Mouse (Mus musculus) left cerebral cortex, adult 11 months (tissue): ENCODE results near the gene Kdm4b.
A peak's percentile ranks its signal among the peaks of the same experiment; 100 is the strongest.

ENCODE experiments used
- DNase-seq: peaks from one replicate; pipeline ENCODE4 v3.0.0; 2022; ENCODE audit warnings: low spot score

Kdm4b gene

GRCm38 (mm10) chr17:56300186-56300585 lies 25.7 kb upstream of the Kdm4b start, which contains the start of gene Arrdc5:
Gene Arrdc5 (minus strand): TSS chr17:56300286.
- DNase-seq = no peak

GRCm38 (mm10) chr17:56302363-56302996 lies 23.4 kb upstream of the Kdm4b start:
- no peak for DNase-seq

- no peak for DNase-seq
Measured at GRCm38 (mm10) chr17:56303160-56303846, 22.6 kb upstream of the Kdm4b start, which contains the start of gene Uhrf1. Gene Uhrf1 (plus strand): TSS chr17:56303321.

GRCm38 (mm10) chr17:56303847-56304586 lies 21.8 kb upstream of the Kdm4b start:
- DNase-seq = peak; percentile 82

- no peak for DNase-seq
Measured at GRCm38 (mm10) chr17:56304718-56305117, 21.1 kb upstream of the Kdm4b start.

GRCm38 (mm10) chr17:56305156-56305555 lies 20.7 kb upstream of the Kdm4b start:
- no peak for DNase-seq

GRCm38 (mm10) chr17:56305826-56306225 lies 20.0 kb upstream of the Kdm4b start:
- DNase-seq = no peak

GRCm38 (mm10) chr17:56308088-56308487 lies 17.8 kb upstream of the Kdm4b start:
- DNase-seq = no peak

GRCm38 (mm10) chr17:56309191-56309945 lies 16.5 kb upstream of the Kdm4b start:
- DNase-seq = no peak

- DNase-seq = no peak
Measured at GRCm38 (mm10) chr17:56324419-56324818, 1.4 kb upstream of the Kdm4b start.

GRCm38 (mm10) chr17:56326153-56327147 lies 588 bp downstream of the Kdm4b start:
- no peak for DNase-seq

- DNase-seq = no peak
Measured at GRCm38 (mm10) chr17:56329267-56329666, 3.4 kb downstream of the Kdm4b start.

GRCm38 (mm10) chr17:56330345-56330744 lies 4.5 kb downstream of the Kdm4b start:
- no peak for DNase-seq

- DNase-seq = no peak
Measured at GRCm38 (mm10) chr17:56331256-56331655, 5.4 kb downstream of the Kdm4b start.

GRCm38 (mm10) chr17:56332987-56333386 lies 7.1 kb downstream of the Kdm4b start:
- no peak for DNase-seq

- DNase-seq = no peak
Measured at GRCm38 (mm10) chr17:56337190-56337589, 11.3 kb downstream of the Kdm4b start.

GRCm38 (mm10) chr17:56337791-56338190 lies 11.9 kb downstream of the Kdm4b start:
- DNase-seq = no peak

- no peak for DNase-seq
Measured at GRCm38 (mm10) chr17:56338909-56339308, 13.0 kb downstream of the Kdm4b start.

- DNase-seq = no peak
Measured at GRCm38 (mm10) chr17:56340717-56341116, 14.9 kb downstream of the Kdm4b start.

- DNase-seq = no peak
Measured at GRCm38 (mm10) chr17:56343466-56343865, 17.6 kb downstream of the Kdm4b start.

- no peak for DNase-seq
Measured at GRCm38 (mm10) chr17:56345364-56345763, 19.5 kb downstream of the Kdm4b start.
